Mouse (Mus musculus): ENCODE data around the gene Rd3.

The Rd3 gene

GRCm38 (mm10) chr1:191963948-191964772 is 13.0 kb upstream of the Rd3 start:
- peak; percentile 76 for DNase-seq (ENCODE audit: low read depth, low spot score)

- DNase-seq (ENCODE audit: low read depth, low spot score) = peak; percentile 82
Measured at GRCm38 (mm10) chr1:191964773-191965481, 12.2 kb upstream of the Rd3 start.

GRCm38 (mm10) chr1:191969939-191970338 is 7.2 kb upstream of the Rd3 start:
- DNase-seq (ENCODE audit: low read depth, low spot score) = no peak

- DNase-seq (ENCODE audit: low read depth, low spot score) = no peak
Measured at GRCm38 (mm10) chr1:191974509-191975405, 2.4 kb upstream of the Rd3 start.

GRCm38 (mm10) chr1:191981426-191982102 is 4.4 kb downstream of the Rd3 start:
- no peak for DNase-seq (ENCODE audit: low read depth, low spot score)

GRCm38 (mm10) chr1:191986674-191987480 is 9.7 kb downstream of the Rd3 start:
- no peak for DNase-seq (ENCODE audit: low read depth, low spot score)

- DNase-seq (ENCODE audit: low read depth, low spot score) = no peak
Measured at GRCm38 (mm10) chr1:191987481-191987769, 10.3 kb downstream of the Rd3 start.

GRCm38 (mm10) chr1:191988646-191989045 is 11.5 kb downstream of the Rd3 start:
- no peak for DNase-seq (ENCODE audit: low read depth, low spot score)

GRCm38 (mm10) chr1:191989060-191989459 is 11.9 kb downstream of the Rd3 start:
- no peak for DNase-seq (ENCODE audit: low read depth, low spot score)

- peak; percentile 95 for DNase-seq (ENCODE audit: low read depth, low spot score)
Measured at GRCm38 (mm10) chr1:191989994-191990393, 12.8 kb downstream of the Rd3 start.

GRCm38 (mm10) chr1:191992040-191992780 is 15.0 kb downstream of the Rd3 start:
- DNase-seq (ENCODE audit: low read depth, low spot score) = no peak

- no peak for DNase-seq (ENCODE audit: low read depth, low spot score)
Measured at GRCm38 (mm10) chr1:191994476-191994875, 17.3 kb downstream of the Rd3 start.

GRCm38 (mm10) chr1:191995488-191995887 is 18.3 kb downstream of the Rd3 start:
- DNase-seq (ENCODE audit: low read depth, low spot score) = peak; percentile 67

GRCm38 (mm10) chr1:191995916-191996315 is 18.7 kb downstream of the Rd3 start:
- no peak for DNase-seq (ENCODE audit: low read depth, low spot score)

- no peak for DNase-seq (ENCODE audit: low read depth, low spot score)
Measured at GRCm38 (mm10) chr1:191996621-191997185, 19.5 kb downstream of the Rd3 start.

GRCm38 (mm10) chr1:191999022-191999421 is 21.9 kb downstream of the Rd3 start:
- peak; percentile 52 for DNase-seq (ENCODE audit: low read depth, low spot score)

Measured in CD4-positive helper T cell, adult 2 months (primary cell).